Mouse (Mus musculus) CH12F3 (cell line): Measurements from ENCODE around the gene Rerg.

ENCODE experiments used
- in situ Hi-C: fragments of 300-500 bp; cut with MboI; formaldehyde crosslinking; loops from 2 replicates; pipeline ENCODE4 v1.14.3; 2020; ENCODE audit warnings: low sequenced_read_pairs

Rerg gene

DNA sequence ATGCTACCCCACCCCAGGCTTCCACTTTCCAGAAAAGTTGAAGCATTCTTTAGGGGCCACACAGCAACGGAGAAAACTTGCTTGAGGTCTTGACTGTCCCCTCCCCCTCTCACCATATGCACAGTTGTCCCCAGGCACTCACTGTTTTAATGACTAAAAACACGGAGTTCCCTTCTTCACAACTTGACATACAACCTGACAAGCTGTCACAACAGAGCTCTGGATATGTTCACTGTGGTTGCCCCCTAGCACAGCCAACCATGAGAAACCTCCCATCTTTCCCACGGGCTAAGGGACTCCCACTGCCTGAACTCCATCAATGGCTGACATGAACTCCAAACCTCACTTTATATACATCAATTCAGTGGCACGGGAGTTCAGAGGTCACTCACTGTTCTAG, 3.5 kb downstream of the Rerg start:
- in situ Hi-C loops: no loop called here

DNA sequence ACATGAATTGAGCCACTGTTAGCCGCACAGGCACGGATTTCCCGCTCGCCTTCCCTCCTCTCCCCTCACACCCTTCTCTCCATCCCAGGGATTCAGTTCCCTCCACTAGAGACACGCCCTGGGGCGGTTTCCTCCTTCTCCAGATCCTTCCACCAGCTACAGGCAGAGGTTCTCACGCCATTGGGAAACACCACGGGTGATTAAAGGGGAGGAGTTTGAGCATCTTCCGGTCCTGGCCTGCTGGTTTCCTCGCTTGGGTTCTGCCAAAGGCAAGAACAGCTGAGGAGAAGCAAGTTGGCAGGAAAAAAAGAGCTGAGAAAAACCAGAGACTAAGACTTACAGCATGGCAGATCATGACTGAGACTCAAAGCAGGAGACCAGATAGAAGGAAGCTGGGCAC, 6.7 kb downstream of the Rerg start:
- in situ Hi-C loops: no loop called here

DNA sequence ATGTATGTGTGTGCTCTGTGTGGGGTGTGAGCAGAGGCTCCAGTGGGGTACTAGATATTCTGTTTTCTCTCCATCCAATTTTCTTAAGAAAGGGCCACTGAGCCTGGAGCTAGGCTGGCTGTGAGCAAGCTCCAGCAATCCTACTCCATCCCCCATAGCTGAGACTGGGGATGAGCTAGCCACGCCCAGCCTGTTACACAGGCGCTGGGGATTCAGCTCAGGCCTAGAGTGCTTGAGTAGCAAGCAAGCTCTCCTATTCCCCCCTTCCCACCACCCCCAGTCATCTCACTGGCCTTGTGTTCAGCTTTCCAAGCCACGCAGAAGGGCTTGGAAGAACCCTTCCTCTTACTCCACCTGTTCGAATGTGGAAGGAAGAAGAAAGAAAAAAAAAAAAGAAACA, 7.2 kb downstream of the Rerg start:
- in situ Hi-C loops: no loop called here

DNA sequence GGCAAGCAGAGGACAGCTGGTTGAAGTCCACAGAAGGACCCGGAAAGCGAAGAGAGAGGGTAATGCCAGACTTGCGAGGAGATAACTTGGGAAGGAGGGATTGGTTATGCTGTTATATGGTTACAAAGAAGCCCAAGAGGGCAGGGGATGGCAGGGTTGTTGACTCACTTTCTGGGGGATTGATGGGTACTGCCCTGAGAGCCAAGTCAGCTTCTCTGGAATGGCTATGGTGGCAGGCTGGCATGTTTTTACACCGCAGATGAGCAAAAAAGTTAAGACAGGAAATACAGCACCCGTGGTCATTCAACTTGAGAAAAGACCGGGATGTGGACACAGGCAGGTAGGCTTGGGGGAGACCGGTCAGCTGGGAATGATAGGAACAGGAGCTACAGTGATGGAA, 7.8 kb downstream of the Rerg start:
- in situ Hi-C loops: no loop called here

DNA sequence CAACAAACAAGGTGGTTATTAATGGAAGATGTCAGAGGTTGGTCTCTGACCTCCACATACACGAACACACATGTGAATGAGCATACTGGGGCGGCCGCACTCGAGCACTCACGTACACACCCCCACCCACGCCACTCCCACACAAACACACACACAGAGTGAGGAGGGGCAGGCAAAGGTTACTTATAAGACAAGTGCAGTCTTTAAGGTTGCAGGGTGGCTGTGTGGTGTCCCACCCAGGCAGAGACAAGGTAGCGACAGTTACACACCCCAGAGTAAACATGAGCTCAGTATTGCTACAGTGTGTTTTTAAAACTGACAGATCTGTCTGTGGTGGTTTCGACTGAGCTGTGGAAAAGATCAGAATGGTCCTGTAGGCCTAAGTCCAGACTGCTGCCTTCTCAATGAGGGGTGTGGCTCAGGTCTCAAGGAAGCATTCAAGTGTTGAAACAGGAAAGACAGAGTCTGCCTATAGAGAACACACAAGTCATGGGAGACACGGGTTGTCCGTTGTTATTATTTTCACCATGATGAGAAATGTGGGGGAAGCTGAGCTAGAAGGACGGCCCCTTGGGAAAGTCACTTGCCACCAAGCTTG, 8.7 kb downstream of the Rerg start:
- in situ Hi-C loops: no loop called here

DNA sequence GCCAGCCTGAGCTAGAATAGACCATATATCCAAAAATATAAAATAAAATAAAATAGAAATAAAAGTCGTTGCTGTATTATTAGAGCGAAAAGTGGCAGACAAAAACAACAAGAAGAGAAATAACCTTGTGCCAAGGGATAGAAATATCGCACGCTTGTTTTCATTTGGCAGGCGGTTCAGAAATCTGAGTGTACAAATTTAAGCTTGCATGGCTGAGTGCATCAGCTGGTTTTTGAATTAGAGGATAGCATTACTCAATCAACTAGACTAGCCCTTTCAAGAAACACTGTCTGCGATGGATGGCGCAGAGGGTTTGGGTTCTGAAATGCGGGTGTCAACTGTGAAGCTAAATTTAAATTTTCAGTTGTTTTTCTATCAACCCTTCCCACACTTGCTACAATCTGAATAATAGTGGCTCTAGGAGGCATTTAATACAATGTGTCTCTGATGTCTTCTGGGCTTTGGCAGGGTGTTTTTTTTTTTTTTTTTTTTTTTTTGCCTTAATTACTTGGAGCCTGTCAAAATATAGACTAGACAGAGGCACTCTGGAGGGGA, 10.8 kb downstream of the Rerg start:
- in situ Hi-C loops: no loop called here

DNA sequence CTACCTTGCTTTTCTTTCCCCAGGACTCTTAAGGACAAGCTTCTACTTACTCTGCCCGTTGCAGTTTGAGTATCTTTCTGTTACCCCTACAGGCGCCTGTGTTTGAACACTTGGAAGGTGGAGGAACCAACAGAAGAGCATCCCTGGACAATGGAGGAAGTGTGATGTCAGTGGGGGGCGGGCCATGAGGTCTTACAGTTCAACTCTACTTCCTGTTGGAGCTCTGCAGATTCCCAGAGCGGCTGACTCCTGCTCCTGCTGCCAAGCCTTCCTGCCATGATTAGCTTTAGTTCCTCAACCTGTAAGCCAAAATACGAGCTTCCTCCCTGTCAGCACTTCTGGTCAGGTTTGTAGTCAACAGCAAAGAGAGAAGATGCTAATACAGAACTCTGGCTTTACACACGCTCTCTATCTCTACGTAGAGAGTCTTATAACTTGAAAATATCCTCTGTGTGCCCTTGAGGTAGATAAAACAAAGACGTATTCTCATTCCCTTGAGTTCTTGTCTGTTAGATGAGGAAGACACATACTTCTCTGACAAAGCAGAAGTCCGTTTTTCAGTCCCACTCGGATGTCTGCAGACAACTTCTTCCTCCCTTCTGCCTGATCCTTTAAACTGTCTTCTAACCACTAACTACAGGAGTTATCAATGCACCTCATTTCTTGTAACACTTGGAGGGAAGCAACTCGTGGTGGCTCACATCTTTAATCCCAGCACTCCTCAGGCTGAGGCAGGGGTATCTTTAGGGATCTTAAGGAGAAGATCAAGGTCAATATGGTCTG, 13.7 kb downstream of the Rerg start:
- in situ Hi-C loops: no loop called here

DNA sequence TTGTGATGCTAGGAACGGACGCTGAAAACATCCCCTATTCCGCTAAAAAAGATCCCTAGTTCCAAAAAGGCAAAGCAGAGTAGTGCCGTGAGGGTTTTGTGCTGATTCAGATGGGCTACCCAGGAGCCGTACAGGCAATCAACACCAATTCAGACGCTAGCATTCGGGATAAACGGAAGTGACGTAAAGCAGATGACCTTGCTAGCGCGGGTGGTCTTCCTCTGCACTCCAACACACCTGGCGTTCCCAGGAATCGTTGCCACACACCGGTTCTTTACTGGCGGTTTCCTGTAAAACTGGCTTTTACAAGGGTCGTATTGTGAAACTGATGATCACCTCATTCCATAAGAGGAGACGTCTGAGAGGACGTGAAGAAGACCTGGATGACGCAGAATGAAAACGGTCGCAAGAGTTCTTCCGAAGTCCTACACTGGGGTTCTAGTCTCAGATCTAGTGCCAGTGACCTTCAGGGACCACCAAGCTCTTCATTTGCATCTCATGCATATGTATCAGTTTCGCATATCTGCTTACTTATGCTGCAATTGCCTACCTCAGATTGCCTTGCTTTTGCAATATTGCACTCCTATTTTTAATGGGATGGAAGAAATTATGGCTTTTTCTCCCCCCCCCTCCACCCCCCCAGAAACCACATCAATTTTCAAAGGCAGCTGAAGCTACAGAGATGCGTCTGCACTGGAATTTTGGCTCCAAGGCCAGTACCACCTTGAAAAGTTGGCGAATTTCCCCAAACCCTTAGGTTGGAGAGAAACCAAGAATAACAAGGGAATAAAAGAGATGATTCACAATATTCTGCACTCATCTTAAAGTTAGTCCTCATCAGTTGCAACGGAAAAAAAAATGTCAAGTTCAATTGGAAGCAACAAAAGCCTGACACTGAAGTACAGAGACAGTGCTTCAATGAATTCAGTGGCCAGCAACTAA, 14.8 kb downstream of the Rerg start:
- in situ Hi-C loops: no loop called here

DNA sequence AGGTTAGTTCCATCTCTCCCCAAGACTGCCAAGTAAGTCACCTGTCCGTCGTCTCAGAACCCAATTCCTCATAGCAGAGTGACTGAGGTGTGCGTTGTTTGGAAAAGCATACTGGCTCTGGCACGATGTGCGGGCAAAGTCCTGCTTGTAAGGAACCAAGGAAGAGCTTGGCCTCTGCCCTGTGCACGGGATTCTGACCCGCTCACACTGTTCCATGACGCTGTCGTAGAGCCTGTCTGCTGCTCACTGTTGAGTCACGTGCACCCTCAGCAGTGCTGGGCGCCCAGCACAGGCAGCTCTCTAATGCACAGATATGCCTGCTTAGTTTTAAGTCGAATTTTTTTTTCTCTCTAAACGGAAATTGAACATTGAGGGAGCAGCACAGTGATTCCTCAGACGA, 17.3 kb downstream of the Rerg start:
- in situ Hi-C loops: no loop called here

DNA sequence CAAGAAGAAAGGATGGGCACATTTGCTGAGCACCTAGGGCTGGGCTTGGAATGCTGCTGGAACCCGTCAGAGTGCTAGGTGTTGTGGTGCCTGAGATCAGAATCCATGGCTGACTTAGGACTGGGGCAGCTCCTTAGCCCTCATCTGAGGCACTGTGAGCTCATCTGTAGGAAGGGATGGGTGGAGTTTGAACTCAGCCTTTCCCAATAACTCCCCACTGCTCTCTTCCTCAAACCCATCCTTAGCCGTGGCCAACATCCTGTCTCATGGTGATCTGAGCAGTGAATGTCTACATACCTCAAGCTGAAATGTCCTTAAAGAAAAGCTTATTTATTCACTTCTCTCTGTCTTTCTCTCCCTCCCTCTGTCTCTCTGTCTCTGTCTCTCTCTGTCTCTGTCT, 19.3 kb downstream of the Rerg start:
- in situ Hi-C loops: no loop called here

DNA sequence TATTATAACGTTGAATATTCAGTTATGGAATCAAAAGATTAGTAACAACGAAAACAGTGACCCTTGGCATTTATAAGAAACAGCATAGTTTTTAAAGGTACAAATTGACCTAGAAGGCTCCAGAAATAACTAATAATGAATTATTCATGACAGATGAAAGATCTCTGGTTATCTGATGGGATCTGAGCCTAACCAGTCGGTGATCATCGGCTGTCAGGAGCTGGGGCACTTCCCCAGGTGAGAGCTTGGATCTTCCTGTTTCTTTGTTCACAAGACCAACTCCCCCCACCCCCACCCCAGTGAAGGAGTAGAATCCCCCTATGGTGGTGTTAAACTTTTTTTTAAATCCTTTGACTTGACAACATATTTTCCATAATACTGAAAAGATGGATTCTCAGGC, 20.5 kb downstream of the Rerg start:
- in situ Hi-C loops: no loop called here

DNA sequence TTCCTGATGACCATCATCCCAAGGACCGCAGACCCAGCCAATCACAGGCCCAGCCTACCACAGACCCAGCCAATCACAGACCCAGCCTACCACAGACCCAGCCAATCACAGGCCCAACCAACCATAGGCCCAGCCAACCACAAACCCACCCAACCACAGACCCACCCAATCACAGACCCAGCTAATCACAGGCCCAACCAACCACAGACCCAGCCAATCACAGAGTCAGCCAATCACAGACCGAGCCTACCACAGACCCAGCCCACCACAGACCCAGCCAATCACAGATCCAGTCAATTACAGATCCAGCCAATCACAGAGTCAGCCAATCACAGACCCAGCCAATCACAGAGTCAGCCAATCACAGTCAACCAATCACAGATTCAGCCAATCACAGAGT, 23.4 kb downstream of the Rerg start:
- in situ Hi-C loops: no loop called here

DNA sequence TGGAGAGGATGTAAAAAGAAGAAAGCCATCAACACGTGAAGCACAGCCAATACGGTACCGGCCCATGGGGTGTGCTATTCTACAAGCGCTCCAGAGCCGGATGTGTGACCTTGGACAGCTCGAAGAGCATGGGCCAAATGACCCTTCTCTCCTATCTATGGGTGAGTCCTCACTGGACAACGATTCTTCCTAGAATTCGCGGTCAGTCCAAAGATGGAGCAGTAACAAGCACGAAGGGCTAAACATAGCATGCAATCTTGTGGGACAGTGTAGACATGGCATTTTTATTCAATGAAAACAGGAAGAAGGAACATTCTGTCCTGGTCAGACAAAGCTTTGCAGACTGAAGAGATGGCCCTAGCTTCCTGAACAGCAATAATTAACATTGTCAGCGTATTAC, 24.7 kb downstream of the Rerg start:
- in situ Hi-C loops: no loop called here

DNA sequence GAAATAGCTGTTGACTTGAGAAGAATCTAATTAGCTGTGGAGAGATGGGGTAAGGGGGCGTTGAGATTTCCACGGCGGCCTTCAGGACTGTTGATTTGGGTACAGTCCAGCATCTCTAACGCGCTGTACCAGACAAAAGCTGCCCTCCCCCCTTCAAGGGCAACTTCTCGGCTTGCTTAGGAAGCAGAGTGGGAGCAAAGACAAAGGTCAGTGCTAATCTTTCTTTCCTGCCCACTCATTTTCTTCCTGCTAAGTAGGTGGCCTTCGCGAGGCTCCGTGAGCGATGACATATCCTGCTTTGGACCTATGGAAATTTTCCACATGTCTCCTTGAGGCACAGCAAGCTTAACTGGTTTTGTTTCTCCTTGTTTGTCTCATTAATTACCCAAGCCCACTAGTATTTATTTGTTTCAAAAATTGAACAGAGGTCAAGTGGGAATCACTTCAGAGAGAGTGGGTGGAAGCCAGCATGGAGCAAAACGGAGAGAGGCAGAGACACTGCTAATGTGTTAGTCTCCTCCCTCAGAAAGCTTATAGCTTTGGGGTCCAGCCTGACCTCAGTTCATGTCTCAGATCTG, 25.2 kb downstream of the Rerg start:
- in situ Hi-C loops: no loop called here

DNA sequence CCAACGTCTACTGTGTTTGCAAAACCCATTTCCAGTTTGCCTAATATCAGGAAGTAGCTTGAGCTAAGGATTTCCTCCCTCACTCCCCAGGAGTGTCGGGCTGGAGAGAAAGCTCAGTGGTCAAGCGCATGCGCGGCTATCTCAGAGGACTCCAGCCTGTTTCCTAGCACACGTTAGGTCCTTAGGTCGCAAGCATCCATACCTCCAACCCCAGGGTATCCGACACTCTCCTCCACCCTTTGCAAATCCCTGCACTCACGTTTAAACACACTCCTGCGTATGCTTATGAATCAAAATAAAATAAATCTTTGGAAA, 25.8 kb downstream of the Rerg start:
- in situ Hi-C loops: no loop called here

DNA sequence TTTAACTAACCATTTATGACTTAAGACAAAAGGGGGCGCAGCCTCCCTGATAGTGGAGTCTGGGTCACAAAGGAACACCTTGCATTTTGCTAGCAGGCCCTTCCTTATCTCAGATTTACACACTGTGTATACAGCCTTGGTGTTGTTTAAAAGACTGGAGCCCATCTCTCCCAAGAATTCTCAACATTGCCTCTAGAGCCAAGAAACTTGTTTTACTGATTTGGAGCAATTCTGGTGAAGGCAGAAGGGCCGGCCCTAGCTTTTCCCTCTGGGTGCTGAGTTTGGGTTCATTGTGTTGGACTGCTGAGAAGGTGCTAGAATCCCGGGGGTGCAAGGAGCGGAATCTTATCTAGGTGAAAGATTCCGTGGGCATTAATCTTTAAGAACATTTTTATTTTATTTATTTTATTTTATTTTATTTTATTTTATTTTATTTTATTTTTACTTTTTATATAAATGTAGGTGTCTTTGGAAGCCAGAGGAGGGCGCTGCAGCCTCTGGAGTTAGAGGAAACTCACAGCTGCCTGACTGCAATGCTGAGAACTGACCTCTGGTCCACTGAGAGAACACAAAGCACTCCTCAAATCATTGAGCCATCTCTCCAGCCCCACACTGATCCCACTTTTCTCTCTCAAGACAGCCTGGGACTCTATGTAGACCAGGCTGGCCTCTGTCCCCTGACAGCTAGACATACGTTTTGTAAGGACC, 26.3 kb downstream of the Rerg start:
- in situ Hi-C loops: no loop called here

DNA sequence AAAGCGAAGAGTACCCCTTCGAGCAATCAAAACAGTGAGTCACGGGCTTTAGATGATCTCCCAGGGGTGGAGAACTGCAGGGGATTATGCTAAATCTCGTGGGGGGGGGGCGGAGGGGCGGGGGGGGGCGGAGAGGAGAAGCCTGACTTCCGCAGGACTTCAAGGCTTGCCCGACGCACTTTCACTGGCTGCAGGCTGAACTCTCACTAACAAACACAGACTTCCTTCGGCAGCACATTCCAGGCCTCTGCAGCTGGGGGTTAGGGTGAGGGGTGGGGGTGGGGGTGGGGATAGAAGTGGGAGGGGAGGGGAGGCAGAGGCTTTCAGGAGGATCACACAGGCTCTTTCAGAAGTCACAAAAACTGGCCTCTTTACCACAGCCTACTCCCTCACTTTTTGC, 27.5 kb downstream of the Rerg start:
- in situ Hi-C loops: no loop called here

DNA sequence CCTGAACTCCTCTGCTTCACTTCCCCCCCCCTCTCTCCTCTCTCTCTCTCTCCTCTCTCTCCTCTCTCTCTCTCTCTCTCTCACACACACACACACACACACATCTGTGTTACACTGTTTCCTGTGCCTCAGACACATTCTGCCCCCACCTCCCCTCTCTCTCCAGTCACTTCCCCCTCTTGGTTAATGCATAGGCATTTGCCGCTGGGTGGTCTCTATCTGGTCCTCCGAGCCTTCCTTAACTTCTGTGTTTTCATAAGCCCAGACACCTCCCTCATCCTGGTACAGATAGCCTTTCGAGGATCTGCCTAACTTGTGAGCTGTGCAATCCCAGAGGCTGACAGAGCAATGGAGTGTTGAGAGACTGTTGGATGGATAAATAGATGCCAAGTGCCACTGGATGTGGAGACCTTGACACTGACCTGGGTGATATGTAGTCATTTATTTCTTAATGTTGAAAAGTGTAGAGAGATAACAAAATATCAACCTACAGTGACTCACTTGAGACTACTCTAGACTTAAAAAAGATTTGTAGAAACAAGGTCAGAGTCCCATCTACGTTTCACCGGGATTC, 29.0 kb downstream of the Rerg start:
- in situ Hi-C loops: no loop called here

DNA sequence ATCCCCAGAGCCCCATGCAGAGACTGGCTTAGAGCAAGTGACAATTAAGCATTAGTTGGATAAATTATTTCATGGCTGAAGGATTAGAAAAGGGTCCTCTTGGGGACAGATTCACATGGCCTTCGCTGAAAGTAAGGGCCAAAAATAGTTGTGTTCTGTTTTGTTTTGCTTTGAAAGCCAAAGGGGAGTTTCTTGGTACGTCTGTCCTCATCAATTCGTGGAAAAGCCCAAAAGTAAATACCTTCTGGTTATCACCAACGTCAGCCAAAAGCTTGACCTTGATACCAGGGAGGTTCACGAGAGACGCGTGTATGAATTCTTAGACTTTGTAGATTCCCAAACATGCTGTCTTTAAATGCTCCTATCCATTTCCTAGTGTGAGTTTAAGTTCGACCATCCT, 31.5 kb downstream of the Rerg start:
- in situ Hi-C loops: no loop called here

DNA sequence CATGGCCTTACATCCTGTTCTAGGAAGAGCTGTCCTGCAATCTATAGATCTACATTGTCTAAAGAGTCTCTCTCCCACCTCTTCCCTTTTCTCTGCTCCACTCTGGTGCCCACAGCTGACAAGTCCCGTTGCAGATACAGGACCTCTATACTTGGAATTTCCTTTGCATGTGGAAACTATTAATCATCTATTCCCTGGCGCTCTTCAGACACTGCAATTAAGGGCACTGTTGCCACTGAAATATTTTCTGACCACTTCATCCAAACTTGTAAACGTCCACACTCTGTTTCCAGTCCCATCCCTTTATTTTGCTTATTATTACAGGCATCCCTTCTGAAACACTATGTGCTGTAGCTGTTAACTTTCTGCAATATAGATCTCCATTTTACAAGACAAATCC, 31.9 kb downstream of the Rerg start:
- in situ Hi-C loops: no loop called here
